Mouse (Mus musculus) heart, postnatal 25 days (tissue): ENCODE data around the gene Armcx4. TPM values are rescaled to one million over a fixed set of nuclear protein-coding genes. Genes with fewer than 3 reads are reported as not detected.

Source experiments
- DNase-seq: peaks from one replicate; pipeline ENCODE4 v3.0.0; 2022; ENCODE audit warnings: low spot score
- intact Hi-C: fragments of 180-260 bp; cut with DNase I; formaldehyde crosslinking; loops from one replicate; pipeline ENCODE4 v1.15.1; 2025
- total RNA-seq, 2 experiments: library from RNA; stranded (reverse); gene quantifications; 2 replicates each; pipeline ENCODE4 v1.2.3; 2021

Gene Armcx4
- total RNA-seq, 2 experiments from 2014 or later, result 9.2 to 9.6 TPM

- no peak for DNase-seq
- intact Hi-C loops, result no loop called here
Measured at GRCm38 (mm10) chrX:134739160-134739559, 52.8 kb downstream of the Armcx4 start.

- intact Hi-C loops, result no loop called here
- no peak for DNase-seq
Measured at GRCm38 (mm10) chrX:134741862-134742261, 55.5 kb downstream of the Armcx4 start.

Other genes starting within 250 kb of the Armcx4 start
- not detected for gene Taf7l, start 210.0 kb upstream of the Armcx4 start, total RNA-seq
- 10 to 100 TPM; 22.6 to 24.7 TPM for gene Timm8a1, start 144.7 kb upstream of the Armcx4 start, total RNA-seq
- gene Btk, start 102.9 kb upstream of the Armcx4 start, total RNA-seq, result 1 to 10 TPM; 1.0 to 1.1 TPM
- gene Rpl36a, start 100.9 kb upstream of the Armcx4 start, total RNA-seq, result 100 to 1,000 TPM; 103 to 104 TPM
- gene Gla, start 85.4 kb upstream of the Armcx4 start, total RNA-seq, result 1 to 10 TPM; 1.6 to 2.1 TPM
- gene Hnrnph2, start 85.3 kb upstream of the Armcx4 start, total RNA-seq, result 10 to 100 TPM; 61.4 to 75.0 TPM
- 1 to 10 TPM; 5.2 to 5.5 TPM for gene Armcx1, start 31.4 kb downstream of the Armcx4 start, total RNA-seq
- 1 to 10 TPM in 1 of 2 experiments, under 1 TPM in 1; 0.60 to 1.3 TPM for gene Armcx6, start 64.9 kb downstream of the Armcx4 start, total RNA-seq
- gene Armcx3, start 70.1 kb downstream of the Armcx4 start, total RNA-seq, result 10 to 100 TPM; 21.0 to 23.4 TPM
- 1 to 10 TPM; 8.1 to 8.8 TPM for gene Armcx2, start 122.7 kb downstream of the Armcx4 start, total RNA-seq